Mouse (Mus musculus) liver, adult 2 months (tissue): ENCODE results near the gene Ubr7. TPM values are rescaled to one million over a fixed set of nuclear protein-coding genes. Genes with fewer than 3 reads are reported as not detected.

Experiments used
- DNase-seq: peaks from one replicate; pipeline ENCODE4 v3.0.0-alpha.2; 2011; ENCODE audit warnings: low read depth, low spot score; ENCODE audit errors: extremely low read depth
- H3K27ac ChIP-seq: fragments of 200-500 bp; replicated peaks from 2 replicates; pipeline ENCODE4 v1.5.1; 2012; ENCODE audit warnings: low read depth, mild to moderate bottlenecking, control low read depth, inconsistent platforms, low read length; ENCODE audit not compliant: insufficient read depth
- H3K27me3 ChIP-seq: fragments of 200-500 bp; 2 replicates; pipeline ENCODE4 v1.6.1; 2012; ENCODE audit warnings: mild to moderate bottlenecking, moderate library complexity, low read length, inconsistent platforms; ENCODE audit not compliant: control insufficient read depth, insufficient read depth
- H3K36me3 ChIP-seq: fragments of 200-500 bp; 2 replicates; pipeline ENCODE4 v1.6.1; 2012; ENCODE audit warnings: low read length, inconsistent platforms; ENCODE audit not compliant: control insufficient read depth, insufficient read depth
- H3K4me1 ChIP-seq: fragments of 200-500 bp; 2 replicates; pipeline ENCODE4 v1.6.1; 2011; ENCODE audit warnings: low read length; ENCODE audit not compliant: control insufficient read depth, insufficient read depth
- H3K4me3 ChIP-seq: fragments of 200-500 bp; 2 replicates; pipeline ENCODE4 v1.5.1; 2011; ENCODE audit warnings: low read depth, mild to moderate bottlenecking, control low read depth, low read length, moderate library complexity; ENCODE audit not compliant: insufficient read depth
- H3K79me2 ChIP-seq: fragments of 200-500 bp; 2 replicates; pipeline ENCODE4 v1.6.1; 2012; ENCODE audit warnings: inconsistent platforms, mild to moderate bottlenecking, low read length, moderate library complexity; ENCODE audit not compliant: control insufficient read depth, insufficient read depth
- H3K9ac ChIP-seq: fragments of 200-500 bp; 2 replicates; pipeline ENCODE4 v1.6.1; 2012; ENCODE audit warnings: low read depth, mild to moderate bottlenecking, control low read depth, inconsistent platforms, low read length
- CTCF ChIP-seq: fragments of 200-500 bp; IDR thresholded peaks from 2 replicates; pipeline ENCODE4 v1.5.1; 2011; ENCODE audit warnings: low read depth, low read length, control low read depth
- POLR2A ChIP-seq: fragments of 200-500 bp; IDR thresholded peaks from 2 replicates; pipeline ENCODE4 v1.6.1; 2011; ENCODE audit warnings: low read length, control low read depth; ENCODE audit not compliant: insufficient read depth; ENCODE audit errors: extremely low read depth
- WGBS: fragments of 180-500 bp; shearing (Covaris S2); methylation state at CpG from one replicate; pipeline ENCODE4 v1.1.7; 2018; 5-methylcytosine and 5-hydroxymethylcytosine counted together
- polyA plus RNA-seq: library from polyadenylated mRNA; depleted of rRNA; stranded (reverse); fragments of >200 nt; gene quantifications from 2 replicates; pipeline ENCODE4 v1.2.3, GENCODE M21; 2012; rRNA removed
- total RNA-seq: library from RNA; depleted of rRNA; stranded (reverse); fragments of >200 nt; gene quantifications from 2 replicates; pipeline ENCODE4 v1.2.3, GENCODE M21; 2014; rRNA removed

The Ubr7 gene
- total RNA-seq: 15.1 and 15.3 TPM in 2 replicates
- 6.0 and 6.5 TPM in 2 replicates for polyA plus RNA-seq

DNA sequence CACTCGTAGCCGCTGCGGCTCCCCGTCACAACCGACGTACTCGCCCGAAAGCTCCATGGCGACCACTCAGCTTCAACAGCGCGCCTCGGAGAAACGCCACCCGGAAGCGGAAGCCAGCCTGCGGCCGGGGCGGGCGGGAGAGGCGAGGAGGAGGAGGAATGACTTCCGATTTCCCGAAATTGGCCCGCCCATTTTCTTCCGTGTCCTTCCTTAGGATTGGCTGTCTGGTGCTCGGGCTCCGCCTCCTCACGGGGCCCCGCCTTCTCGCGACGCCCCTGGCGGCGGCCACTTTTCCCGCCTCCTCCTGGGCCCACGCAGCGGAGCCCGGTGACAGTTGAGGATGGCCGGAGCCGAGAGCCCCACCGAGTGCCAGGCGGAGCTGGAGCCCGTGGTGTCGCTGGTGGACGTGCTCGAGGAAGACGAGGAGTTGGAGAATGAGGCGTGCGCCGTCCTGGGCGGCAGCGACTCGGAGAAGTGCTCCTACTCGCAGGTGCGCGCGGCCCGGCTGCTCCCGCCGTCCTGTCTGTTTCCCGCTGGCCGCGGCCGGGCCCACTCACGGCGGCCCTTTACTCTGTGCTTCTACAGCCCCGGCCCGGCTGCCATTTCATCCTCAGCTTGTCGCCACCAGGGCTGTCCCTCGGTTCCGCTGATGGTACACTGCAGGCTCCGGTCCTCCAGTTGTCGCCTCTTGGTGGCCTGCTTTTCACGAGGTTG is at the start of gene Ubr7, which contains the start of the genes Gm28051 and Gon7:
Ubr7 (plus strand) TSS at position 279 of the 714 bp plus-strand sequence.
Gm28051 (minus strand) TSS at position 77 of the 714 bp plus-strand sequence.
Gon7 (minus strand) TSS at position 115 of the 714 bp plus-strand sequence.
- Histone ChIP-seq H3K27me3 (no peaks in the 10 kb centered on the region), H3K4me3 (peak within 1 kb of the TSS; percentile 95), H3K27ac (peak within 1 kb of the TSS; percentile 74), H3K36me3 (peaks cover 4% of the 10 kb centered on the region), H3K9ac (peak within 1 kb of the TSS; percentile 89), H3K4me1 (peaks cover 10% of the 10 kb centered on the region; the same call in 1 of the 2 replicates), H3K79me2 (peaks cover 11% of the 10 kb centered on the region; the same call in 1 of the 2 replicates)
- peak; percentile 91 for DNase-seq
- WGBS: under 1% methylated on average over 73 of the region's 73 CpGs
- TF ChIP-seq POLR2A (peak; percentile 72), CTCF (peak; percentile 41)

DNA sequence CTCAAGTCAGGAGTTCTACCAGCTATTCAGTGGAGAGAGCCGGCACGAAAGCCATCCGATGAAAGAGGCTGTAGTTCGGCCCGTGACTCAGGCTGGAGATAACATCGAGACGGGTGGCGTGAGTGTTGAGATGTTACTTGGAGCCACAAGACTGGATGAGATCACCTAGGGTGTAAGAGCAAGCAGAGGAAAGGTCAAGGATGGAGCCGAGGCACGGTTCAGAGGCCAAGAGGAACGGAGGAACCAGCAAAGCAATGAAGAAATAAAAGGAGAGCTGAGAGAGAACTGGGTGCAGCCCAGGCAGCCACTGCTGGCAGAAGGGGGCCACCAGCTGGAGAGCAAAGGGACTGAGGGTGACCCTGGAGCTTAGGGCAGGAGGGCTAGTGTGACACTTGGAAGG is 49.5 kb upstream of the Ubr7 start:
- TF ChIP-seq POLR2A (no peak), CTCF (peak; percentile 10; the same call in 1 of the 2 replicates)
- Histone ChIP-seq H3K79me2 (peaks cover 4% of the 10 kb centered on the region; the same call in 1 of the 2 replicates), H3K4me1 (peaks cover 5% of the 10 kb centered on the region), H3K27ac (no peak overlapping the region), H3K27me3 (no peaks in the 10 kb centered on the region), H3K9ac (no peak overlapping the region), H3K36me3 (no peaks in the 10 kb centered on the region), H3K4me3 (no peak overlapping the region)
- 90% methylated on average over 11 of the region's 11 CpGs for WGBS
- DNase-seq: no peak

DNA sequence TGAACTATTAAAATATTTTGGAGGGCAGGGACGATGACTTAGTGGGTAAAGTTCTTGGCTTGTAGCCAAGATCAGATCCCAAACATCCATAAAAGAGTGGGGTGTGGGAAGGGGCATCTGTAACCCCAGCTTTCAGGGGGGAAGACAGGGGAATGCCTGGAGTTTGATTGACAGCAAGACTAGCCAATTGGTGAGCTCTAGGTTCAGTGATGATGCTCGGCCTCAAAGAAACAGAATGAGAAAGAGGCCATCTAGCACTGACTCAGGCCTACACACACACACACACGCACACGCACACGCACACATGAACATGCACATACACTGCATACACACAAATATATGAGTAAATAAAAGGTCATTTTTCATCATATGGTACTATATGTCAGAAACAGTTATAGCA is 47.9 kb upstream of the Ubr7 start:
- Histone ChIP-seq H3K27me3 (no peaks in the 10 kb centered on the region), H3K36me3 (no peaks in the 10 kb centered on the region), H3K4me3 (no peak overlapping the region), H3K79me2 (no peaks in the 10 kb centered on the region), H3K4me1 (no peaks in the 10 kb centered on the region), H3K9ac (no peak overlapping the region), H3K27ac (no peak overlapping the region)
- WGBS: 89% methylated on average over 5 of the region's 5 CpGs
- DNase-seq: no peak
- TF ChIP-seq POLR2A: no peak
- TF ChIP-seq CTCF: no peak

DNA sequence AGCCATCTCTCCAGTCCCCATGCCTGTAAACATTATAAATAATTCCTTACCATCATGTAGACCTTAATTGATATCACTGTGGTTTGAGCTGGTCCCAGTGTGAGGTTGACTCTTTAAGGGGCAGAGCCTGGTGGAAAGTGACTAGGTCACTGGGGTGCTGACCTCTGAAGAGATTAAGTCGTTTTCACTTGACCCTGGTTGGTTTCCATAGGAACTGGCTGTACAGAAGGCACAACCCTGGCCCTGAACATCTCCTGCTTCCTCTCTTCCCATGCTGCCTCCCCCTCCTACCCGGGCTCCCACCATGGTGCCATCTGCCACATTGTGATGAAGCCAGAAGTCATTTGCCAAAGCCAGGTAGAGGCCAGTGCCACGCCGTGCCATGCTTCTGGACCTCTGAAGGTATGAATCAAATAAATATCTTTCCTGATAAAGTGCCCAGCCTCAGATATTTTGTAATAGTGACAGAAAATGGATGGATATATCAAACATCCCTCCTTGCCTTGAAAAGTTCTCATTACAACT is 46.9 kb upstream of the Ubr7 start:
- Histone ChIP-seq H3K79me2 (no peaks in the 10 kb centered on the region), H3K4me1 (no peaks in the 10 kb centered on the region), H3K27me3 (no peaks in the 10 kb centered on the region), H3K4me3 (no peak overlapping the region), H3K36me3 (no peaks in the 10 kb centered on the region), H3K27ac (no peak overlapping the region), H3K9ac (no peak overlapping the region)
- WGBS: 72% methylated on average over 4 of the region's 4 CpGs
- TF ChIP-seq POLR2A (no peak), CTCF (no peak)
- no peak for DNase-seq

DNA sequence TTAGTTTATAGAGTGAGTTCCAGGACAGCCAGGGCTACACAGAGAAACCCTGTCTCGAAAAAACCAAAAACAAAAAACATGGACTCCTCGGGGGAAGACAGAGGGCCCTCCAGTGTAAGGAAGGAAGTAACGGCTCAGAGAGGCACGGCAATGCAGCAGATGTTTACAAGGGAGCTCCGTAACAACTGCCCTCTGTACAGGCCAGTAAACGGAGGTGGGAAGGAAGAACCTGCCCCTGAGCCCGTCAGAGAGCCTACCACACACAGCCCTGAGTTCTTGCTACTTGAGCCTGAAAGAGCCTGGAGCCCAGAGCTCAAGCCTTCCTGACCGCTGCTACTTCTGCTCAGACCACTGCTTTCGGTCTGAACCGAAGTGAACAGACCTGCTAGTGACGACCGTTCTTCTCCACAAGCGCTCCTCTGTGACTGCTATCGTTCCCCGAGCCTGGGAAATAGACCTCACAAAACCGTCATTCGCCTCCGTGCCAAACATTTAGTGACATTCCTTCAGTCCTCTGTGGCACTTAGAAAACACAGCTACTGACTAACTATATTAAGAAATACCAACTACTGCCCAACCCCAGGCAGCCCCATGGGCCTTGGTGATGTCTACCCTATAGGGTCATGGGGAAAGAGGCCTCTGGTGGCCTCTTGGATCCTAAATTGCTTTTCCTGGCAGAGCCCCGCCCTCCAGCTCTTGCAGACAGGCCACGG is 44.5 kb upstream of the Ubr7 start:
- no peak for DNase-seq
- TF ChIP-seq CTCF: no peak
- no peaks in the 10 kb centered on the region for H3K27me3 ChIP-seq
- no peaks in the 10 kb centered on the region for H3K79me2 ChIP-seq
- H3K9ac ChIP-seq: no peak overlapping the region
- H3K4me1 ChIP-seq: no peaks in the 10 kb centered on the region
- 79% methylated on average over 20 of the region's 20 CpGs for WGBS
- no peak overlapping the region for H3K4me3 ChIP-seq
- no peaks in the 10 kb centered on the region for H3K36me3 ChIP-seq
- H3K27ac ChIP-seq: no peak overlapping the region

DNA sequence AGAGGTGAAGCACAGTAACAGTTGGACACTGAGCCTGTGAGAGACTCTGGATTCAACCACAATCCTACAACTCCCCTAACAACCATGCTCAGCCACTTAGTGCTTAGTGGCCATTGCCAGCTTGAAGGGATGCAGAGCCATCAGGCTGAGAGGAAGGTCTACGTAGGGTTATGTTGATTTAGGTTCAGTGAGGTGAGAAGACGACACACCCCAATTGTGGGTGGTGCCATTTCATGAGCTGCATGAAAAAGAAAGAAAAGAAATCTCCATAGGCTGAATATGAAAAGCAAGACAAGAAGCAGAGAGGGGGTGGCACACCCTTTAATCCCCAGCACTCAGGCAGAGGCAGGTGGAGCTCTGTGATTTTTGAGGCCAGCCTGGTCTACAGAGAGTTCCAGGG is 43.7 kb upstream of the Ubr7 start:
- Histone ChIP-seq H3K4me1 (no peaks in the 10 kb centered on the region), H3K4me3 (no peak overlapping the region), H3K27ac (no peak overlapping the region), H3K79me2 (no peaks in the 10 kb centered on the region), H3K9ac (no peak overlapping the region), H3K36me3 (no peaks in the 10 kb centered on the region), H3K27me3 (no peaks in the 10 kb centered on the region)
- TF ChIP-seq POLR2A (no peak), CTCF (no peak)
- no peak for DNase-seq
- 84% methylated on average over 2 of the region's 2 CpGs for WGBS
